Mouse (Mus musculus) adrenal gland, postnatal 0 days (tissue): ENCODE measurements around the gene Ier5. TPM values are rescaled to one million over a fixed set of nuclear protein-coding genes. Genes with fewer than 3 reads are reported as not detected.

Experiments
- polyA plus RNA-seq: library from polyadenylated mRNA; unstranded; fragments of >200 nt; fragmentation: Nextera tagmentation; extraction: Ambion mirVana; gene quantifications from 2 replicates; pipeline ENCODE4 v1.2.1, GENCODE M21; 2015

Gene Ier5
- polyA plus RNA-seq, result 7.4 and 9.0 TPM in 2 replicates

DNA sequence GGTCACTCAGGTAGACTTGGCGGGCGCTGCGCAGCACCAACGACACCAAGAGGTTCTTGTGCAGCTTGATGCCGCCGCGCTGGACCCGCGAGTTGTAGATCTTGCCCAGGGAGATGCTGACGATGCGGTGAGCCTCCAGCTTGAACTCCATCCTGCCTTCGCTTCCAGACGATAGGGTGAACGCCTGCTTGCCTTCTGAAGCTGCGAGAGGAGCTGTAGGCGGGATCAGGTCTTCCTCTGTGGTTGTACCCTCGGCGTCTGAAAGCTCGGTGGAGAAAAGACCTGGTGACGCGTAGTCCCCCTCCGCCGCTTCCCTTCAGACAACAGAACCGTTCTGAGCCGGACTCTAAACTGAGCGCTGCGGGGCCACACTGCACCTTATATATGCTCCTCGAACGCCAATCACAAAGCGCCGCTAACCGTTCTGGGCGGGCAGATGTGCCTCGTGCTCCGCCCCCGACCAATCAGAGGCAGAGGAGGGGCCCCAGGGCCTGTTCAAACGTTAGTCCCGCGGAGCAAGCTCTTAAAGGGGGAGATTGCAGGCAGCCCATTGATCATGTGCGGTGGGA lies at the start of gene Ier5:
Ier5 (minus strand) TSS at position 357 of the 569 bp plus-strand sequence.

DNA sequence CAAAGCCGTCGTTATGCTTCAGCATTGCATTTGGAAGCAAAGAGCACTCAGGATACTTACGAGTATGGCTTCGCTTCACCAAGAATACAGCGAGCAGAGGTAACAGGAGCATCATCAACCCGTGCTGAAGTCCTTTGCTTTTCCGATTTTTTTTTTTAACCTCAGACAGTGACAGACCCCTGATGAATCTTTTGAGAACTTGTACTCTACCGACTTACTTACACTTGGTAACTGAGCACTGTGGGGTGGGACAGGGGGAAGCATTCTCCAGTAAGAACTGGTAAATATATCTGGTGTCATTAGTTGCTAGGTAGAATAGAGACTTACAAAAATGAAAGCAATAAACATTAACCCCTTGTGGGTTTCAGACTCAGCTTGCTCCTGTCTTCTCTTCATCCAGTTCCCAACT lies 47.1 kb upstream of the Ier5 start, which contains the start of gene Mr1:
Mr1 (minus strand) TSS at position 243 of the 409 bp plus-strand sequence.

Other genes starting within 250 kb of the Ier5 start
- 0.39 and 1.2 TPM in 2 replicates for gene Cacna1e, start 215.1 kb downstream of the Ier5 start, polyA plus RNA-seq
- 17.3 and 22.3 TPM in 2 replicates for gene Mr1, start 47.2 kb upstream of the Ier5 start, polyA plus RNA-seq
- gene Stx6, start 59.1 kb upstream of the Ier5 start, polyA plus RNA-seq, result 37.6 and 50.9 TPM in 2 replicates
- gene BC034090, start 144.8 kb upstream of the Ier5 start, polyA plus RNA-seq, result 4.9 and 6.6 TPM in 2 replicates